Mouse (Mus musculus) forebrain, embryonic 15.5 days (tissue): ENCODE results near the gene Fads1. TPM values are rescaled to one million over a fixed set of nuclear protein-coding genes. Genes with fewer than 3 reads are reported as not detected.

Source experiments
- ATAC-seq: fragments of 200-750 bp; cut with Nextera tagmentation; replicated peaks from 2 replicates; pipeline ENCODE4 v1.8.0; 2017; ENCODE audit warnings: mild to moderate bottlenecking, moderate TSS enrichment, moderate library complexity
- H3K27ac ChIP-seq: fragments of 300-500 bp; sonication (generic); replicated peaks from 2 replicates; pipeline ENCODE4 v1.5.1; 2015; ENCODE audit warnings: mild to moderate bottlenecking, inconsistent platforms
- H3K27me3 ChIP-seq: fragments of 300-500 bp; sonication (generic); 2 replicates; pipeline ENCODE4 v1.6.1; 2015; ENCODE audit warnings: inconsistent platforms
- H3K36me3 ChIP-seq: fragments of 300-500 bp; sonication (generic); 2 replicates; pipeline ENCODE4 v1.6.1; 2015; ENCODE audit warnings: mild to moderate bottlenecking, inconsistent platforms
- H3K4me1 ChIP-seq: fragments of 300-500 bp; sonication (generic); 2 replicates; pipeline ENCODE4 v1.6.1; 2015; ENCODE audit warnings: inconsistent platforms
- H3K4me2 ChIP-seq: fragments of 300-500 bp; sonication (generic); replicated peaks from 2 replicates; pipeline ENCODE4 v1.6.1; 2015; ENCODE audit warnings: mild to moderate bottlenecking, inconsistent platforms
- H3K4me3 ChIP-seq: fragments of 300-500 bp; sonication (generic); 2 replicates; pipeline ENCODE4 v1.5.1; 2015; ENCODE audit warnings: mild to moderate bottlenecking, inconsistent platforms
- H3K9ac ChIP-seq: fragments of 300-500 bp; sonication (generic); replicated peaks from 2 replicates; pipeline ENCODE4 v1.6.1; 2015; ENCODE audit warnings: mild to moderate bottlenecking, inconsistent platforms
- H3K9me3 ChIP-seq: fragments of 300-500 bp; sonication (generic); 2 replicates; pipeline ENCODE4 v1.6.1; 2016; ENCODE audit warnings: inconsistent platforms
- WGBS: fragments of 180-500 bp; shearing (Covaris S2); methylation state at CpG from one replicate; pipeline ENCODE4 v1.1.7; 2015; ENCODE audit warnings: mixed read lengths; 5-methylcytosine and 5-hydroxymethylcytosine counted together
- polyA plus RNA-seq: library from polyadenylated mRNA; unstranded; fragments of >200 nt; fragmentation: Nextera tagmentation; extraction: Ambion mirVana; gene quantifications from 2 replicates; pipeline ENCODE4 v1.2.1, GENCODE M21; 2015

Gene Fads1
- polyA plus RNA-seq, 1 experiment from 2014 or later = 166 TPM

DNA sequence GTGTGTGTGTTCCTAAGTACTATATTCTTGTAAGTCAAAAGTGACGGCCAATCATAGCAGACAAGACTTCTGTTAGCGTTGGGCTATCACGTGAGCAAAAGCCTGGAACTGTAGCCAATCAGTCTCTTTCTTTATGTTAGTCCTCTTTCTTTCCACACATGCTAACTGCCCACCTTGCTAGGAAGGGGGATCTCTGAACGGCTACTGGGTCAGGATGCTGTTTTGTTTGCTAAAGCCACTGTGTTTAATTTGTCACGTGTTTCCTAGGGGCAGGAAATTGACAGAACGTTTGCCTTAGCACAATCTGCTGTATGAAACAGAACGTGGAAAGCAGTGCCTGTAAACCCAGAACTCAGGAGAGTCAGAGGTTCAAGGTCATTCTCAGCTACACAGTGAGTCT lies 546 bp upstream of the Fads1 start:
- Histone ChIP-seq H3K36me3 (peaks cover 17% of the 10 kb centered on the region), H3K27ac (peak overlapping the region; percentile 94), H3K4me1 (peaks cover 40% of the 10 kb centered on the region), H3K27me3 (no peaks in the 10 kb centered on the region), H3K9ac (peak overlapping the region; percentile 26), H3K9me3 (no peaks in the 10 kb centered on the region), H3K4me3 (peak overlapping the region; percentile 70), H3K4me2 (peak overlapping the region; percentile 79)
- 0 out of 2 replicates have a peak, but pooled peaks have one; percentile 0 for ATAC-seq
- 34% methylated on average over 7 of the region's 7 CpGs for WGBS

- H3K27me3 ChIP-seq = no peaks in the 10 kb centered on the region
- H3K27ac ChIP-seq = peak overlapping the region; percentile 94
- H3K4me2 ChIP-seq = peak overlapping the region; percentile 79
- no peaks in the 10 kb centered on the region for H3K9me3 ChIP-seq
- H3K4me1 ChIP-seq = peaks cover 53% of the 10 kb centered on the region
- peak overlapping the region; percentile 70 for H3K4me3 ChIP-seq
- H3K36me3 ChIP-seq = peaks cover 30% of the 10 kb centered on the region
- H3K9ac ChIP-seq = peak overlapping the region; percentile 95
- 0% methylated on average over 35 of the region's 35 CpGs for WGBS
- peak; percentile 73 for ATAC-seq
Measured at GRCm38 (mm10) chr19:10183299-10183983, 753 bp downstream of the Fads1 start.

DNA sequence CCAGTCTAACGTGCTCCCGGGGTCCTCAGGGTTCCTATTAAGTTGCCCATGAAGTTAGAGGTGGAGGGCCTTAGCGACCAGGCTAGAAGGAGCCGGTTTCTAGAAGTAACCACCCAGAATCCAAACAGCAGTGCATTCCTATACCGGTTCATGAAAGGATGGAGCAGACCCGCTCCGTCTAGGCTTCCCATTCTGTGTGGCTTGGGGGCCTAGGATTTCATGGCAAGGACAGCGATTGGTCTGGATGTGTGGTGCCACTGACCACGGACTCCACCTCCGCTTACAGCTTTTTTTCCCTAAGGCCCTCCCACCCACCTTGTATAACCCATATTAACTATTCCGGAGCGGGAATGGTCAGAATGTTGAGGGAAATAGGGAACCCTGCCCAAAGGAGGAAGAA lies 1.4 kb downstream of the Fads1 start:
- no peaks in the 10 kb centered on the region for H3K27me3 ChIP-seq
- peak overlapping the region; percentile 79 for H3K4me2 ChIP-seq
- ATAC-seq = 0 out of 2 replicates have a peak, but pooled peaks have one; percentile 7
- no peaks in the 10 kb centered on the region for H3K9me3 ChIP-seq
- peaks cover 53% of the 10 kb centered on the region for H3K4me1 ChIP-seq
- peak overlapping the region; percentile 95 for H3K9ac ChIP-seq
- WGBS = 2% methylated on average over 12 of the region's 12 CpGs
- H3K36me3 ChIP-seq = peaks cover 32% of the 10 kb centered on the region
- peak overlapping the region; percentile 94 for H3K27ac ChIP-seq
- H3K4me3 ChIP-seq = peak overlapping the region; percentile 70

- H3K27ac ChIP-seq = 0 out of 2 replicates have a peak overlapping the region, but pooled peaks have one; percentile 29
- H3K36me3 ChIP-seq = peaks cover 50% of the 10 kb centered on the region
- no peak overlapping the region for H3K4me2 ChIP-seq
- H3K9me3 ChIP-seq = no peaks in the 10 kb centered on the region
- ATAC-seq = no peak
- H3K27me3 ChIP-seq = no peaks in the 10 kb centered on the region
- H3K9ac ChIP-seq = no peak overlapping the region
- H3K4me3 ChIP-seq = 0 out of 2 replicates have a peak overlapping the region, but pooled peaks have one; percentile 5
- WGBS = 81% methylated on average over 3 of the region's 3 CpGs
- H3K4me1 ChIP-seq = peaks cover 53% of the 10 kb centered on the region
Measured at GRCm38 (mm10) chr19:10185876-10186275, 3.2 kb downstream of the Fads1 start.

DNA sequence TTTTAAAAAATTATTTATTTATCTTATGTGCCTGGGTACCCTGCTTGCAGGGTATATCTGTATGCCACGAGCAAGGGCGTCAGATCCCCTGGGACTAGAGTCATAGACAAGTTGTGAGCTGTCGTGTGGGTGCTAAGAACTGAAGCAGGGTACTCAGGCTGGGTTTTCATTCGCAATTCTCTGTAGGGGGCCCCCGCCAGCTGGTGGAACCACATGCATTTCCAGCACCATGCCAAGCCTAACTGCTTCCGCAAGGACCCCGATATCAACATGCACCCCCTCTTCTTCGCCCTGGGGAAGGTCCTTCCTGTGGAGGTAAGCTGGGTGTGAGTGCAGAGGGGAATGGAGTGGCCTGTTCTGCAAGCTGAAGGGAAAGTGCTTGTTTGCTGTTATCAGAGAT lies 3.9 kb downstream of the Fads1 start:
- H3K4me1 ChIP-seq = peaks cover 53% of the 10 kb centered on the region
- WGBS = 92% methylated on average over 8 of the region's 8 CpGs
- no peak overlapping the region for H3K27ac ChIP-seq
- H3K36me3 ChIP-seq = peaks cover 53% of the 10 kb centered on the region
- no peaks in the 10 kb centered on the region for H3K27me3 ChIP-seq
- ATAC-seq = no peak
- H3K9ac ChIP-seq = no peak overlapping the region
- no peak overlapping the region for H3K4me3 ChIP-seq
- H3K9me3 ChIP-seq = no peaks in the 10 kb centered on the region
- H3K4me2 ChIP-seq = no peak overlapping the region

GRCm38 (mm10) chr19:10188281-10188811 lies 5.7 kb downstream of the Fads1 start:
- H3K27me3 ChIP-seq = no peaks in the 10 kb centered on the region
- peaks cover 70% of the 10 kb centered on the region for H3K36me3 ChIP-seq
- peaks cover 48% of the 10 kb centered on the region for H3K4me1 ChIP-seq
- peak overlapping the region; percentile 70 for H3K27ac ChIP-seq
- H3K9ac ChIP-seq = no peak overlapping the region
- no peak overlapping the region for H3K4me2 ChIP-seq
- 43% methylated on average over 10 of the region's 10 CpGs for WGBS
- ATAC-seq = peak; percentile 71
- H3K9me3 ChIP-seq = no peaks in the 10 kb centered on the region
- no peak overlapping the region for H3K4me3 ChIP-seq

GRCm38 (mm10) chr19:10189022-10189421 lies 6.3 kb downstream of the Fads1 start:
- peak overlapping the region; percentile 70 for H3K27ac ChIP-seq
- WGBS = 90% methylated on average over 6 of the region's 6 CpGs
- peaks cover 77% of the 10 kb centered on the region for H3K36me3 ChIP-seq

DNA sequence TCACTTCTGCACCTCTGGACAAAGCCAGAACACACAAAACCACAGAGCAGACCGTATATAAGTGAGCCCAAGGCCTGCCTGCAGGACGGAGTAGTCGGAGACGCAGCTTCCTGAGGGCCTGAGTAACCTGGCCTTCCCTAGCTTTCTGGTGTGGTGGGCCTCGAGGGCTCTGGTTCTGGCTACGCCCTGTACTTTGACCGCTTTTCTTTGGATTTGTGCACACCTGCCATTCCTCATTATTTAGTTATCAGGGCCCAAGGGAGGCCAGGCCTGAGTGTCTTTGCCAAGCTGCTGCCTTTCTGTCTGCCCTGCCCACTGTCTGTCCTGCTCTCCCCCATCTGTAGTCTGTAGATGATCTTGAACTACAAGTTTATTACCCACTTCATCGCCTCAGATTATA lies 7.3 kb downstream of the Fads1 start:
- Histone ChIP-seq H3K4me1 (peaks cover 35% of the 10 kb centered on the region), H3K27me3 (no peaks in the 10 kb centered on the region), H3K36me3 (peaks cover 86% of the 10 kb centered on the region), H3K4me2 (no peak overlapping the region), H3K27ac (no peak overlapping the region), H3K9ac (no peak overlapping the region), H3K9me3 (no peaks in the 10 kb centered on the region), H3K4me3 (no peak overlapping the region)
- WGBS = 94% methylated on average over 8 of the region's 8 CpGs
- ATAC-seq = no peak

More at GRCm38 (mm10) chr19:10189022-10189421, 6.3 kb downstream of the Fads1 start:
- ATAC-seq = no peak
- peaks cover 44% of the 10 kb centered on the region for H3K4me1 ChIP-seq
- H3K9me3 ChIP-seq = no peaks in the 10 kb centered on the region
- H3K9ac ChIP-seq = no peak overlapping the region
- H3K27me3 ChIP-seq = no peaks in the 10 kb centered on the region
- no peak overlapping the region for H3K4me3 ChIP-seq
- H3K4me2 ChIP-seq = no peak overlapping the region

DNA sequence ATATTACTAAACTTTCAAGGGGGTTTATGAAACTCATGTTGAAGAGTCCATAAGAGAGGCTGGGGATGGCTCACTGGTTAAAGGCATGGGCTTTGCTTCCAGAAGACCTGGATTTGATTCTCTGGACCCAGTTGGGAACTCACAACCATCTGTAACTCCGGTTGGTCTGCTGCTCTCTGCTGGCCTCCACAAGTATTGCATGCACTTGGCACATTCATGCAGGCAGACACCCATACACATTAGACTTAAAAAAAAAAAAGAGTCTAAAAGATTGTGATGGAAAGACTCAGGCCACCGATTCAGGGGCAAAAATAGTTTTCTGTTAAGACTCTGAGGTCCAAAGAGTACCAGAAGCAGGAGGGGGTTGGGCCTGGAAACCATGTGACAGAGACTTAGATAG lies 8.1 kb downstream of the Fads1 start:
- peaks cover 90% of the 10 kb centered on the region for H3K36me3 ChIP-seq
- H3K4me2 ChIP-seq = no peak overlapping the region
- H3K27ac ChIP-seq = no peak overlapping the region
- no peak overlapping the region for H3K9ac ChIP-seq
- H3K4me1 ChIP-seq = peaks cover 27% of the 10 kb centered on the region
- no peak overlapping the region for H3K4me3 ChIP-seq
- H3K9me3 ChIP-seq = no peaks in the 10 kb centered on the region
- 49% methylated on average over 2 of the region's 2 CpGs for WGBS
- no peaks in the 10 kb centered on the region for H3K27me3 ChIP-seq
- no peak for ATAC-seq

DNA sequence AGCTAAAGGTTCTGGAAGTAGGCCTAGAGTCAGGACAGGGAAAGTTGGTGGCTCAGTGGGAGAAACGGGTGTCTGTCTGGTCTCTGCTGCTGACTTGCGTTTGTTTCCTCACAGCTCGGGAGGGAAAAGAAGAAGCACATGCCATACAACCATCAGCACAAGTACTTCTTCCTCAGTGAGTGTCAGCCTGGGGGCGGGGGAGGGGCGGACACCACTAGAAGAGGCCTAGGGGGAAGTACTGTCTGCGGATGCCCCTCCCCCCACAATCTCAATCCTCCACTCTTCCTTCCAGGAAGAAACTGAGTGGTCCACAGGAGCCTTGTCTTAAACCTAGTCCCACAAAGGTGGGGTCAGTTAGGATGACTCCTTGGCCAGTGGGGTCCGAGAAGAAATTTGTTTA lies 8.6 kb downstream of the Fads1 start:
- Histone ChIP-seq H3K9me3 (no peaks in the 10 kb centered on the region), H3K4me2 (no peak overlapping the region), H3K9ac (no peak overlapping the region), H3K27me3 (no peaks in the 10 kb centered on the region), H3K4me3 (no peak overlapping the region), H3K36me3 (peaks cover 90% of the 10 kb centered on the region), H3K4me1 (peaks cover 21% of the 10 kb centered on the region), H3K27ac (no peak overlapping the region)
- ATAC-seq = no peak
- WGBS = 88% methylated on average over 7 of the region's 7 CpGs

- WGBS = 85% methylated on average over 11 of the region's 11 CpGs
- Histone ChIP-seq H3K9me3 (no peaks in the 10 kb centered on the region), H3K4me2 (no peak overlapping the region), H3K4me3 (no peak overlapping the region), H3K27ac (no peak overlapping the region), H3K27me3 (no peaks in the 10 kb centered on the region), H3K4me1 (no peaks in the 10 kb centered on the region), H3K36me3 (peaks cover 73% of the 10 kb centered on the region), H3K9ac (no peak overlapping the region)
- no peak for ATAC-seq
Measured at GRCm38 (mm10) chr19:10194337-10194736, 11.6 kb downstream of the Fads1 start.

DNA sequence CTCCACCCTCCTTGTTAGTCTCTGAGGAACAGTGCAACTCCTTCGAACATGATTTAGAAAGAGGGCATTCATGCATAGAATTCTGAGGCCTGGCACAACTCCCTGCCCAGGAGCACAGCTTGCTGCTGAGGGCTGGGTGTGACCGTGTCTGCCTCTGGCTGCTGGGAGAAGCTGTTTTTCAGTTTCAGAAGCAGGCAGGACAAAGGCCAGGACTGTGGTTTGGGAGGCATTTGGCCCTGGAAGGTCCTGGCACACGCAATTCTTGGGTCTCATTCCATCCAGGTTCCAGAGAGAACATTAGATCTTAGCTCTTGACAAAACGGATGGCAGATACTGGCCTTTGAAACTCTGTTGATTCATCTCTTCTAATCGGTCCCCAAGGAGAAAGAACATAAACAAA lies 12.6 kb downstream of the Fads1 start:
- Histone ChIP-seq H3K27me3 (no peaks in the 10 kb centered on the region), H3K36me3 (peaks cover 73% of the 10 kb centered on the region), H3K9ac (no peak overlapping the region), H3K4me3 (no peak overlapping the region), H3K4me2 (no peak overlapping the region), H3K27ac (no peak overlapping the region), H3K9me3 (no peaks in the 10 kb centered on the region), H3K4me1 (no peaks in the 10 kb centered on the region)
- 64% methylated on average over 5 of the region's 5 CpGs for WGBS
- no peak for ATAC-seq
